Mouse (Mus musculus) C2C12 (cell line): ENCODE results near the gene Ocm.

Source experiments
- CTCF ChIP-seq: IDR thresholded peaks from one replicate; pipeline ENCODE4 v1.5.1; 2011; ENCODE audit not compliant: control insufficient read depth, insufficient read depth, insufficient read length
- MAX ChIP-seq: IDR thresholded peaks from one replicate; pipeline ENCODE4 v1.6.1; 2011; ENCODE audit warnings: mild to moderate bottlenecking, control low read depth
- MYOD1 ChIP-seq: IDR thresholded peaks from one replicate; pipeline ENCODE4 v1.6.1; 2011; ENCODE audit warnings: low read depth; ENCODE audit not compliant: control insufficient read depth, insufficient read length
- MYOG ChIP-seq: IDR thresholded peaks from one replicate; pipeline ENCODE4 v1.6.1; 2011; ENCODE audit not compliant: control insufficient read depth, insufficient read length; ENCODE audit errors: extremely low read depth
- USF1 ChIP-seq: IDR thresholded peaks from one replicate; pipeline ENCODE4 v1.6.1; 2011; ENCODE audit warnings: low read depth, mild to moderate bottlenecking, control low read depth, moderate library complexity

- TF ChIP-seq CTCF (no peak), USF1 (no peak), MYOG (no peak), MYOD1 (no peak), MAX (no peak)
Observed at GRCm38 (mm10) chr5:144070064-144070463, 43.6 kb upstream of the Ocm start.
